Mouse (Mus musculus) embryonic facial prominence, embryonic 14.5 days (tissue): Measurements from ENCODE around the gene Mecr. TPM values are rescaled to one million over a fixed set of nuclear protein-coding genes. Genes with fewer than 3 reads are reported as not detected.

Source experiments
- ATAC-seq: fragments of 200-750 bp; cut with Nextera tagmentation; 2 replicates; pipeline ENCODE4 v1.8.0; 2017; ENCODE audit warnings: low read depth, moderate number of reproducible peaks, moderate TSS enrichment
- DNase-seq: peaks from one replicate; pipeline ENCODE4 v3.0.0-alpha.2; 2015; ENCODE audit warnings: low spot score
- H3K27ac ChIP-seq: fragments of 300-500 bp; sonication (generic); replicated peaks from 2 replicates; pipeline ENCODE4 v1.5.1; 2014; ENCODE audit warnings: low read depth, mild to moderate bottlenecking, low read length, moderate library complexity
- H3K27me3 ChIP-seq: fragments of 300-500 bp; sonication (generic); replicated peaks from 2 replicates; pipeline ENCODE4 v1.6.1; 2014; ENCODE audit warnings: low read length; ENCODE audit not compliant: control insufficient read depth, insufficient read depth
- H3K36me3 ChIP-seq: fragments of 300-500 bp; sonication (generic); 2 replicates; pipeline ENCODE4 v1.6.1; 2014; ENCODE audit warnings: low read length, mixed read lengths; ENCODE audit not compliant: control insufficient read depth, insufficient read depth
- H3K4me1 ChIP-seq: fragments of 300-500 bp; sonication (generic); 2 replicates; pipeline ENCODE4 v1.6.1; 2014; ENCODE audit warnings: antibody characterized with exemption, low read length; ENCODE audit not compliant: control insufficient read depth, insufficient read depth
- H3K4me2 ChIP-seq: fragments of 300-500 bp; sonication (generic); 2 replicates; pipeline ENCODE4 v1.6.1; 2014; ENCODE audit warnings: low read depth, mild to moderate bottlenecking, low read length, moderate library complexity, mixed read lengths
- H3K4me3 ChIP-seq: fragments of 300-500 bp; sonication (generic); 2 replicates; pipeline ENCODE4 v1.5.1; 2014; ENCODE audit warnings: low read depth, mild to moderate bottlenecking, low read length
- H3K9ac ChIP-seq: fragments of 300-500 bp; sonication (generic); 2 replicates; pipeline ENCODE4 v1.6.1; 2014; ENCODE audit warnings: low read depth, mild to moderate bottlenecking, low read length, moderate library complexity, mixed read lengths
- H3K9me3 ChIP-seq: fragments of 300-500 bp; sonication (generic); 2 replicates; pipeline ENCODE4 v1.6.1; 2016; ENCODE audit warnings: low read length; ENCODE audit not compliant: control insufficient read depth
- WGBS: fragments of 180-500 bp; shearing (Covaris S2); extraction: QIAGEN DNeasy Blood & Tissue Kit; methylation state at CpG from one replicate; pipeline ENCODE4 v1.1.7; 2014; 5-methylcytosine and 5-hydroxymethylcytosine counted together
- polyA plus RNA-seq: library from polyadenylated mRNA; unstranded; fragments of >200 nt; fragmentation: Nextera tagmentation; extraction: Ambion mirVana; gene quantifications from 2 replicates; pipeline ENCODE4 v1.2.1, GENCODE M21; 2014

Gene Mecr
- polyA plus RNA-seq, 1 experiment from 2014 or later = 34.3 TPM

- H3K9me3 ChIP-seq = no peaks in the 10 kb centered on the region
- peaks cover 34% of the 10 kb centered on the region for H3K4me1 ChIP-seq
- H3K4me3 ChIP-seq = peak within 1 kb of the TSS; percentile 100
- H3K4me2 ChIP-seq = peak within 1 kb of the TSS; percentile 77
- H3K27me3 ChIP-seq = no peaks in the 10 kb centered on the region
- no peaks in the 10 kb centered on the region for H3K36me3 ChIP-seq
- ATAC-seq = peak; percentile 94
- under 1% methylated on average over 26 of the region's 116 CpGs for WGBS
- H3K27ac ChIP-seq = peak within 1 kb of the TSS; percentile 100
- DNase-seq = peak; percentile 98
- H3K9ac ChIP-seq = peak within 1 kb of the TSS; percentile 100
These were observed 30.3 kb downstream of the Mecr start, which contains the start of gene Srsf4 for GRCm38 (mm10) chr4:131873293-131874168. Srsf4 (plus strand) TSS chr4:131873617.

GRCm38 (mm10) chr4:131874169-131874536 lies 30.9 kb downstream of the Mecr start:
- peak overlapping the region; percentile 100 for H3K27ac ChIP-seq
- no peak for ATAC-seq
- H3K4me1 ChIP-seq = peaks cover 37% of the 10 kb centered on the region
- H3K36me3 ChIP-seq = no peaks in the 10 kb centered on the region
- 1% methylated on average over 18 of the region's 20 CpGs for WGBS
- H3K27me3 ChIP-seq = no peaks in the 10 kb centered on the region
- peak overlapping the region; percentile 100 for H3K4me3 ChIP-seq
- no peak for DNase-seq
- peak overlapping the region; percentile 100 for H3K9ac ChIP-seq
- no peaks in the 10 kb centered on the region for H3K9me3 ChIP-seq
- H3K4me2 ChIP-seq = peak overlapping the region; percentile 77

GRCm38 (mm10) chr4:131874567-131874966 lies 31.3 kb downstream of the Mecr start:
- Histone ChIP-seq H3K4me2 (peak overlapping the region; percentile 77), H3K36me3 (no peaks in the 10 kb centered on the region), H3K4me1 (peaks cover 41% of the 10 kb centered on the region), H3K27ac (peak overlapping the region; percentile 100), H3K4me3 (peak overlapping the region; percentile 100), H3K9me3 (no peaks in the 10 kb centered on the region), H3K27me3 (no peaks in the 10 kb centered on the region), H3K9ac (peak overlapping the region; percentile 100)
- DNase-seq (no peak), ATAC-seq (no peak)
- WGBS = 4% methylated on average over 11 of the region's 11 CpGs

- Histone ChIP-seq H3K9me3 (no peaks in the 10 kb centered on the region), H3K36me3 (no peaks in the 10 kb centered on the region), H3K4me1 (peaks cover 42% of the 10 kb centered on the region), H3K27ac (0 out of 2 replicates have a peak overlapping the region, but pooled peaks have one; percentile 100), H3K4me2 (peak overlapping the region; percentile 77), H3K27me3 (no peaks in the 10 kb centered on the region), H3K9ac (peak overlapping the region; percentile 100), H3K4me3 (peak overlapping the region; percentile 100)
- DNase-seq (no peak), ATAC-seq (no peak)
- WGBS = 29% methylated on average over 3 of the region's 3 CpGs
These were observed 32.0 kb downstream of the Mecr start for GRCm38 (mm10) chr4:131875242-131875641.

GRCm38 (mm10) chr4:131876836-131877235 lies 33.6 kb downstream of the Mecr start:
- Histone ChIP-seq H3K9me3 (no peaks in the 10 kb centered on the region), H3K36me3 (no peaks in the 10 kb centered on the region), H3K4me1 (peaks cover 51% of the 10 kb centered on the region), H3K4me3 (no peak overlapping the region), H3K9ac (peak overlapping the region; percentile 8; the same call in 1 of the 2 replicates), H3K27me3 (no peaks in the 10 kb centered on the region), H3K27ac (no peak overlapping the region), H3K4me2 (peak overlapping the region; percentile 77; the same call in 1 of the 2 replicates)
- DNase-seq = no peak
- WGBS = 62% methylated on average over 2 of the region's 2 CpGs
- ATAC-seq = no peak

- Histone ChIP-seq H3K36me3 (peaks cover 6% of the 10 kb centered on the region; the same call in 1 of the 2 replicates), H3K4me1 (peaks cover 51% of the 10 kb centered on the region)
These were observed 36.4 kb downstream of the Mecr start for GRCm38 (mm10) chr4:131879692-131880091.

GRCm38 (mm10) chr4:131881306-131881705 lies 38.0 kb downstream of the Mecr start:
- DNase-seq (no peak), ATAC-seq (no peak)
- H3K9ac ChIP-seq = no peak overlapping the region
- H3K36me3 ChIP-seq = peaks cover 21% of the 10 kb centered on the region
- no peaks in the 10 kb centered on the region for H3K9me3 ChIP-seq
- 76% methylated on average over 7 of the region's 7 CpGs for WGBS
- H3K27me3 ChIP-seq = no peaks in the 10 kb centered on the region
- H3K4me3 ChIP-seq = no peak overlapping the region
- peaks cover 36% of the 10 kb centered on the region for H3K4me1 ChIP-seq
- no peak overlapping the region for H3K4me2 ChIP-seq
- H3K27ac ChIP-seq = no peak overlapping the region; the same call in 1 of the 2 replicates

More at GRCm38 (mm10) chr4:131879692-131880091, 36.4 kb downstream of the Mecr start:
- no peaks in the 10 kb centered on the region for H3K27me3 ChIP-seq
- WGBS = 70% methylated on average over 1 of the region's 1 CpGs
- ATAC-seq (no peak), DNase-seq (no peak)
- no peaks in the 10 kb centered on the region for H3K9me3 ChIP-seq
- H3K9ac ChIP-seq = no peak overlapping the region
- H3K4me3 ChIP-seq = no peak overlapping the region
- no peak overlapping the region for H3K4me2 ChIP-seq
- H3K27ac ChIP-seq = no peak overlapping the region

GRCm38 (mm10) chr4:131883571-131883970 lies 40.3 kb downstream of the Mecr start:
- H3K4me3 ChIP-seq = no peak overlapping the region
- no peak for ATAC-seq
- no peak overlapping the region for H3K4me2 ChIP-seq
- WGBS = 75% methylated on average over 6 of the region's 6 CpGs
- peaks cover 27% of the 10 kb centered on the region for H3K36me3 ChIP-seq
- H3K4me1 ChIP-seq = peaks cover 22% of the 10 kb centered on the region
- no peak overlapping the region for H3K9ac ChIP-seq
- no peak for DNase-seq
- H3K27ac ChIP-seq = no peak overlapping the region
- H3K27me3 ChIP-seq = no peaks in the 10 kb centered on the region
- H3K9me3 ChIP-seq = no peaks in the 10 kb centered on the region
